Mouse (Mus musculus) embryonic facial prominence, embryonic 13.5 days (tissue): ENCODE data around the gene Fbxo36. TPM values are rescaled to one million over a fixed set of nuclear protein-coding genes. Genes with fewer than 3 reads are reported as not detected.

ENCODE experiments used
- ATAC-seq: fragments of 200-750 bp; cut with Nextera tagmentation; 2 replicates; pipeline ENCODE4 v1.8.0; 2017; ENCODE audit warnings: low read depth; ENCODE audit not compliant: insufficient number of reproducible peaks, insufficient read depth, low FRiP score, low TSS enrichment
- H3K27ac ChIP-seq: fragments of 300-500 bp; sonication (generic); 2 replicates; pipeline ENCODE4 v1.5.1; 2015; ENCODE audit warnings: moderate library complexity, mild to moderate bottlenecking, inconsistent platforms
- H3K27me3 ChIP-seq: fragments of 300-500 bp; sonication (generic); 2 replicates; pipeline ENCODE4 v1.6.1; 2015; ENCODE audit warnings: mild to moderate bottlenecking, inconsistent platforms
- H3K36me3 ChIP-seq: fragments of 300-500 bp; sonication (generic); 2 replicates; pipeline ENCODE4 v1.6.1; 2015; ENCODE audit warnings: mild to moderate bottlenecking, inconsistent platforms
- H3K4me1 ChIP-seq: fragments of 300-500 bp; sonication (generic); 2 replicates; pipeline ENCODE4 v1.6.1; 2015; ENCODE audit warnings: inconsistent platforms
- H3K4me2 ChIP-seq: fragments of 300-500 bp; sonication (generic); 2 replicates; pipeline ENCODE4 v1.6.1; 2015; ENCODE audit warnings: moderate library complexity, mild to moderate bottlenecking, inconsistent platforms
- H3K4me3 ChIP-seq: fragments of 300-500 bp; sonication (generic); 2 replicates; pipeline ENCODE4 v1.5.1; 2015; ENCODE audit warnings: mild to moderate bottlenecking, inconsistent platforms
- H3K9ac ChIP-seq: fragments of 300-500 bp; sonication (generic); 2 replicates; pipeline ENCODE4 v1.6.1; 2015; ENCODE audit warnings: mild to moderate bottlenecking, inconsistent platforms
- H3K9me3 ChIP-seq: fragments of 300-500 bp; sonication (generic); 2 replicates; pipeline ENCODE4 v1.6.1; 2016; ENCODE audit warnings: inconsistent platforms
- WGBS: fragments of 180-500 bp; shearing (Covaris S2); methylation state at CpG from one replicate; pipeline ENCODE4 v1.1.7; 2015; ENCODE audit warnings: mixed read lengths; 5-methylcytosine and 5-hydroxymethylcytosine counted together
- polyA plus RNA-seq: library from polyadenylated mRNA; unstranded; fragments of >200 nt; fragmentation: Nextera tagmentation; extraction: Ambion mirVana; gene quantifications from 2 replicates; pipeline ENCODE4 v1.2.1, GENCODE M21; 2015

Gene Fbxo36
- polyA plus RNA-seq, 1 experiment from 2014 or later: 8.4 TPM

DNA sequence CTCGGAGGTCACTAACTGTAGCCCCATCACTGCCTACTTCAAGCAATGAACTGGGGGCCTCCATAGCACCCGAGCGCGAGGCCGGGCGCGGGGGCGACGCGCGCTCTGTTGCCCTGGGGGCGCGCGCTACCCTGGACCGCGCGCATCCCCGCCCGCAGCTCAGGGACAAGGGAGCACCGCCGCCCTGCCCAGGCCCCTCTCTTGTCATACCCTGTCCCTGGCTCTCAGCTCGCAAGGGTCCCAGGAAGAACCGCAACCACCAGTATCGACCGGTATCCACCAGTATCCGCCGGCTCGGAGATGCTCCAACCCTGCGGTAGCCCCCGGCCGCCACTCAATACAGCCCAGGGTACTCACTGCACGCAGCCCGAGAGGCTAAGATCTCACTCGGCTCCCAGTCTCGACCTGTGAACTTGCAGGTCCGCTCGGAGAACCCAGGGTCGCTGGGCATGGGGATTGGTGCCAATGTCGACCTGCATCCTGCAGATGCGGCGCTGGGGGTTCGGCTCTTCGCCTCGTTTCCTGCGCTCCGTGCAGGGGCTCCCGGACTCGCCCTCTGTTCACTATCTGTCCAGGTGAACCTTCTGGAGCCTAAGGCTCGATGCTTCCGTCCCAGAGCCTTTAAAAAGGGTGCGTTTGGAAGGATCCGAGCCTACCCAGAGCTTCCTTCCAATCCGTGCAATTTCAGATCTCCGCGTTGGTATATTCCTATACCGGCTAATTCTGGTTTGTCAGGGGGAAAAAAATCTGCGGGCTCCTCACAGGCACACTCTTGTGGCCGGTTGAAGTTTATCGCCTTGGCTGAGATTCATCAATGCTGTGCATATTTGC lies 95.1 kb downstream of the Fbxo36 start, which contains the start of gene Slc16a14:
TSS of gene Slc16a14 (minus strand) at position 632 of the 831 bp plus-strand sequence.
- H3K9me3 ChIP-seq: no peaks in the 10 kb centered on the region
- H3K9ac ChIP-seq: peak within 1 kb of the TSS; percentile 70
- no peaks in the 10 kb centered on the region for H3K36me3 ChIP-seq
- H3K4me3 ChIP-seq: peak within 1 kb of the TSS; percentile 56
- peak within 1 kb of the TSS; percentile 97 for H3K4me2 ChIP-seq
- under 1% methylated on average over 59 of the region's 59 CpGs for WGBS
- H3K4me1 ChIP-seq: 0 out of 2 replicates have a peak, but pooled peaks cover 6% of the 10 kb centered on the region
- no peak within 1 kb of the TSS for H3K27ac ChIP-seq
- peak; percentile 73 for ATAC-seq
- H3K27me3 ChIP-seq: peaks cover 38% of the 10 kb centered on the region

- no peak overlapping the region for H3K9ac ChIP-seq
- no peak overlapping the region for H3K4me3 ChIP-seq
- no peaks in the 10 kb centered on the region for H3K36me3 ChIP-seq
- H3K27me3 ChIP-seq: peaks cover 38% of the 10 kb centered on the region
- no peak for ATAC-seq
- 0 out of 2 replicates have a peak, but pooled peaks cover 6% of the 10 kb centered on the region for H3K4me1 ChIP-seq
- H3K9me3 ChIP-seq: no peaks in the 10 kb centered on the region
- no peak overlapping the region for H3K4me2 ChIP-seq
- no peak overlapping the region for H3K27ac ChIP-seq
- WGBS: 73% methylated on average over 9 of the region's 9 CpGs
Measured at GRCm38 (mm10) chr1:84935668-84936067, 96.0 kb downstream of the Fbxo36 start.

GRCm38 (mm10) chr1:84936716-84937510 lies 97.3 kb downstream of the Fbxo36 start:
- WGBS: 89% methylated on average over 19 of the region's 19 CpGs
- Histone ChIP-seq H3K4me3 (no peak overlapping the region), H3K27ac (no peak overlapping the region), H3K4me2 (no peak overlapping the region), H3K36me3 (no peaks in the 10 kb centered on the region), H3K9me3 (no peaks in the 10 kb centered on the region), H3K9ac (no peak overlapping the region), H3K4me1 (0 out of 2 replicates have a peak, but pooled peaks cover 6% of the 10 kb centered on the region), H3K27me3 (peaks cover 38% of the 10 kb centered on the region)
- ATAC-seq: no peak

DNA sequence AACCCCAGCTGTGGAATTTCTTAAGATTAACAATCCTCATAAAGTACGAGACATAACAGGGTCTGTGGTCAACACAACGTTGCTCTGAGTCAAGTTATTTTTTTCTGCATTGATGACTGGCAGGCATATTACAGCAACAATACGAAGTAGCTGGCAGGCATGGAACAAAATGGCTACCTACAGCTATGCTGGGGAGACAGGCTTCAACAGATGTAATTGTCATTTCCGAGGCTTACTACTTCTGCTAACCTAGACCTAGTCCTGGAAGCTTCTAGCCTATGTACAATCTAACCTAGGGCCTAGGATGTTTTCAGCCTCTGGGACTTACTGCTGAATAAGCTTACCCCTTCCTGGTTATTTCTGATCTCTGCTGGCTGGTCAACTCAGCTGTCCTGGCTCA lies 99.8 kb downstream of the Fbxo36 start:
- Histone ChIP-seq H3K36me3 (no peaks in the 10 kb centered on the region), H3K27me3 (peaks cover 20% of the 10 kb centered on the region), H3K4me2 (no peak overlapping the region), H3K9me3 (no peaks in the 10 kb centered on the region), H3K9ac (no peak overlapping the region), H3K4me1 (no peaks in the 10 kb centered on the region), H3K27ac (no peak overlapping the region), H3K4me3 (no peak overlapping the region)
- ATAC-seq: no peak
- WGBS: 74% methylated on average over 4 of the region's 4 CpGs

DNA sequence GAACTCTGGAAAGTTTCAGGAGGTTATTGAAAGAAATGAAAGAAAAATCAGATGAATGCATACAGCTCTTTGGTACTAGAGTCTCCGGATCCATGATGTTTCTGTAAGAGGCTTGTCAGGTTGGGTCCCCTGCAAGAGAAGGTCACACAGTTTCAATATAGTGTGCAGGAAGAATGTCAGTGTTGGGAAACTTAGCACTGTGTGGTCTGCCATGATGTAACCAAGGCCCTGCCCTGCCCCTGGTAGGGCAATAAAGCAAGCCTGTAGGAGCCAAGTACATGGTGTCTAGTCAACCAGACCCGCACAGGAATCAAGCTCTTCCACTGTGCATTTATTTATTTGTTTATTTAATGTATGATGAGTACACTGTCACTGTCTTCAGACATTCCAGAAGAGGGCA lies 100.7 kb downstream of the Fbxo36 start:
- Histone ChIP-seq H3K9ac (no peak overlapping the region), H3K9me3 (no peaks in the 10 kb centered on the region), H3K4me3 (no peak overlapping the region), H3K4me1 (no peaks in the 10 kb centered on the region), H3K36me3 (no peaks in the 10 kb centered on the region), H3K27ac (no peak overlapping the region), H3K27me3 (peaks cover 13% of the 10 kb centered on the region), H3K4me2 (no peak overlapping the region)
- 88% methylated on average over 2 of the region's 2 CpGs for WGBS
- ATAC-seq: no peak

DNA sequence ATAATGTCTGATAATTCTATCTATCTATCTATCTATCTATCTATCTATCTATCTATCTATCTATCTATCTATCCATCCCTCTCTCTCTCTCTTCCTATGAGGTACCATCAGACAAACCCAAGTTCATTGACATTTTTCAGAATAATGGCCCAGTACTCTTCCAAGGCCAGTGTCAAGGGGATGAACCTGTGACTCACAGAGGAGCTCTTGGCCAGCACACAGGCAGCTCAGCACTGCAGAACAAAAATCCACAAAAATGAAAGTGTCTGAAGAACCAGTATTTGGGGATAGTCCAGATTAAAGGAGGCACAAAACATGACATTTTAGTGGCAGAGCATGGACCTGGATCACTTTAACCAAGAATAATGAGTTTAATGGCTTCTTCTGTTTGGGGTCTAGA lies 103.0 kb downstream of the Fbxo36 start:
- no peaks in the 10 kb centered on the region for H3K4me1 ChIP-seq
- H3K36me3 ChIP-seq: no peaks in the 10 kb centered on the region
- H3K4me2 ChIP-seq: no peak overlapping the region
- no peak overlapping the region for H3K9ac ChIP-seq
- H3K4me3 ChIP-seq: no peak overlapping the region
- no peaks in the 10 kb centered on the region for H3K9me3 ChIP-seq
- no peaks in the 10 kb centered on the region for H3K27me3 ChIP-seq
- no peak for ATAC-seq
- no peak overlapping the region for H3K27ac ChIP-seq

GRCm38 (mm10) chr1:84943549-84943948 lies 103.9 kb downstream of the Fbxo36 start:
- Histone ChIP-seq H3K27ac (no peak overlapping the region), H3K36me3 (no peaks in the 10 kb centered on the region), H3K9me3 (no peaks in the 10 kb centered on the region), H3K4me1 (no peaks in the 10 kb centered on the region), H3K9ac (no peak overlapping the region), H3K4me3 (no peak overlapping the region), H3K27me3 (no peaks in the 10 kb centered on the region), H3K4me2 (no peak overlapping the region)
- WGBS: 94% methylated on average over 4 of the region's 4 CpGs
- no peak for ATAC-seq

DNA sequence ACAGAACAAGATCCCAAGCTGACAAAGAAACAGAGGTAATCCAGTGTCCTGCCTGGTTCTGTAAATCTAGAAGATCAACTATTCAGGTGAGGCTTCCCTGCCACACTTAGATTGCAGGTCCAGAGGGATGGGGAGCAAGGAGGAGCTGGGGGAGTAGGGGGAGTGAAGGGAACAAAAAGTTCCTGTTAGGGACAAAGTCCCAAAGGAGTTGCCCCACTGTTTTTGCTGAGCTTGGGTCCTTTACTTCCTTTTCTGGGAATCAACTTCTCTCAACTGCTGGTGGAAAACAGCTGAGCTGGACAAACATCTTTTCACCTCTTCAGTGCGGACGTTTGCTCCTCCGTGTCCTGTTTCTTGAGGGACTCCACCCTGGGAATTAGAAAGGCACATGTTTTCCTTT lies 106.3 kb downstream of the Fbxo36 start:
- Histone ChIP-seq H3K4me1 (no peaks in the 10 kb centered on the region), H3K4me3 (no peak overlapping the region), H3K4me2 (no peak overlapping the region), H3K9ac (no peak overlapping the region), H3K27ac (no peak overlapping the region), H3K36me3 (no peaks in the 10 kb centered on the region), H3K9me3 (no peaks in the 10 kb centered on the region), H3K27me3 (no peaks in the 10 kb centered on the region)
- 74% methylated on average over 3 of the region's 3 CpGs for WGBS
- no peak for ATAC-seq

GRCm38 (mm10) chr1:84947390-84947789 lies 107.7 kb downstream of the Fbxo36 start:
- Histone ChIP-seq H3K4me3 (no peak overlapping the region), H3K9ac (no peak overlapping the region), H3K36me3 (no peaks in the 10 kb centered on the region), H3K9me3 (no peaks in the 10 kb centered on the region), H3K27me3 (no peaks in the 10 kb centered on the region), H3K4me1 (no peaks in the 10 kb centered on the region), H3K27ac (no peak overlapping the region), H3K4me2 (no peak overlapping the region)
- 86% methylated on average over 2 of the region's 2 CpGs for WGBS
- ATAC-seq: no peak

Other genes starting within 250 kb of the Fbxo36 start
- gene Dner, start 143.6 kb upstream of the Fbxo36 start, polyA plus RNA-seq: 4.1 and 6.3 TPM in 2 replicates
- gene Trip12, start 675 bp downstream of the Fbxo36 start, polyA plus RNA-seq: 66.8 and 77.0 TPM in 2 replicates
- gene Slc16a14, start 95.3 kb downstream of the Fbxo36 start, polyA plus RNA-seq: 0.29 and 0.63 TPM in 2 replicates